Mouse (Mus musculus) ES-E14 (cell line): ENCODE measurements at regions not wholly inside any gene's neighbourhood (a gene's known extent, or its start where the extent isn't known, plus 50 kb on each side); places are given as distances from the start of the nearest gene placed in this dataset.

Experiments used
- DNase-seq: peaks from one replicate; pipeline ENCODE4 v3.0.0-alpha.2; 2013; ENCODE audit warnings: low read depth, low spot score
- H3K27ac ChIP-seq: 2 replicates; pipeline ENCODE4 v1.5.1; 2012; ENCODE audit warnings: low read depth, mild to moderate bottlenecking, low read length, moderate library complexity, mixed read lengths; ENCODE audit not compliant: poor library complexity, insufficient read depth, severe bottlenecking
- H3K36me3 ChIP-seq: 2 replicates; pipeline ENCODE4 v1.6.1; 2012; ENCODE audit warnings: mild to moderate bottlenecking, low read length, moderate library complexity, mixed read lengths; ENCODE audit not compliant: control insufficient read depth, poor library complexity, insufficient read depth, severe bottlenecking
- H3K4me1 ChIP-seq, 2 experiments: fragments of 150-350 bp in 1 of 2; sonication (generic) in 1 of 2; 2 replicates each; pipeline ENCODE4 v1.6.1; 2012; ENCODE audit warnings: low read length in 2 of 2, mild to moderate bottlenecking in 1 of 2, mixed read lengths in 1 of 2; ENCODE audit not compliant: control insufficient read depth in 2 of 2, insufficient read depth in 2 of 2, poor library complexity in 1 of 2
- H3K4me3 ChIP-seq, 2 experiments: fragments of 150-350 bp in 1 of 2; sonication (generic) in 1 of 2; 2 replicates each; pipeline ENCODE4 v1.5.1; 2012; ENCODE audit warnings: low read length in 2 of 2, low read depth in 1 of 2, mild to moderate bottlenecking in 1 of 2, mixed read lengths in 1 of 2; ENCODE audit not compliant: insufficient read depth in 1 of 2, poor library complexity in 1 of 2, severe bottlenecking in 1 of 2
- H3K9ac ChIP-seq: 2 replicates; pipeline ENCODE4 v1.6.1; 2012; ENCODE audit warnings: low read depth, mild to moderate bottlenecking, low read length, mixed read lengths; ENCODE audit not compliant: poor library complexity, insufficient read depth, severe bottlenecking
- H3K9me3 ChIP-seq: fragments of 150-350 bp; sonication (generic); 2 replicates; pipeline ENCODE4 v1.6.1; 2012; ENCODE audit warnings: low read depth, mild to moderate bottlenecking, low read length; ENCODE audit not compliant: control insufficient read depth, insufficient read depth
- CHD2 ChIP-seq: IDR thresholded peaks from 2 replicates; pipeline ENCODE4 v1.6.1; 2014; ENCODE audit warnings: mild to moderate bottlenecking, low read depth, low read length, inconsistent platforms
- HCFC1 ChIP-seq: IDR thresholded peaks from 2 replicates; pipeline ENCODE4 v1.6.1; 2012; ENCODE audit warnings: low read length, inconsistent platforms, borderline replicate concordance; ENCODE audit not compliant: insufficient read depth
- MAFK ChIP-seq: IDR thresholded peaks from 2 replicates; pipeline ENCODE4 v1.6.1; 2014; ENCODE audit warnings: mild to moderate bottlenecking, low read depth, low read length, inconsistent platforms; ENCODE audit not compliant: insufficient read depth
- ZC3H11A ChIP-seq: IDR thresholded peaks from 2 replicates; pipeline ENCODE4 v1.6.1; 2012; ENCODE audit warnings: low read depth, mild to moderate bottlenecking, inconsistent platforms, low read length, borderline replicate concordance
- ZNF384 ChIP-seq: IDR thresholded peaks from 2 replicates; pipeline ENCODE4 v1.6.1; 2012; ENCODE audit warnings: low read depth, low read length, inconsistent platforms
- in situ Hi-C, 2 experiments: fragments of 600-800 bp; cut with MboI; formaldehyde crosslinking; loops; one replicate each; pipeline ENCODE4 v1.15.1; 2025; ENCODE audit warnings: low sequenced_read_pairs in 2 of 2, inconsistent platforms in 1 of 2; ENCODE audit not compliant: unreplicated experiment in 2 of 2

DNA sequence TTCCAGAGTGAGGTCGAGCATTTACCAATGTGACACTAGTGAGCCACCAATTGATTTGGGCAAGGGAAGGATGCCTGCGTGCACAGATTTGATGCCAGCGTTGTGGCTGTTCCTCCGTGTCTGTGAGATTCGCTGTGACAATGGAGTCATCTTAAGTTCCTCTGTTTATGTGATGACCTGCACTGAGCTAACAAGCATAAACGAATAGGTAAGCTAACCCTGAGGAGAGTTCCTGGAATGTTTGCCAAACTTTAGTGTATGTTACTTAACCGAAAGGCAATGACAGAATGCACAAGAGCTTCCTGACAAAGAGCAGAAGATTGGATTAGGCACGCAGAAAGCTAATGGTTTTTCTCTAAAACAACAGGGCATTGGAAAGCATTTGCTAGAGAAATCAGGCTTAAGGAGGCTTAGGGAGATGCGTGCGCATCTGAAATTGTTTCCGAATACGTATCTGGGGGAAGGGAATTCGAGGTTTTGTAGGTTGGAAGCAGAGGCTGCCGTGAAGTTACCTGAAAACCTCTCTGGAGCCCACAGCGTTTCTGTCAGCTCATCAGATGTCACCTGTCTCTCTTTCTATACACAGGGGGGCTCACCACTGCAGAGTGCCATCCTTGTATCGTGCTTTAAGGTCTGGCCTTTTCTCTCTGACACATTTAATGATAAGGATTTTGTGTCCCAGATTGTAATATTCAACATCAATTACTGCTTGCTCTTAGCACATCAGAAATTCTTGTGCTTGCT lies 191.9 kb upstream of the Dkk2 start:
- Histone ChIP-seq H3K4me3 (no peak overlapping the region), H3K36me3 (no peaks in the 10 kb centered on the region), H3K9me3 (no peaks in the 10 kb centered on the region), H3K27ac (no peak overlapping the region), H3K9ac (no peak overlapping the region), H3K4me1 (no peaks in the 10 kb centered on the region)
- TF ChIP-seq HCFC1 (no peak), CHD2 (no peak)
- DNase-seq: no peak
- in situ Hi-C loops: no loop called here

GRCm38 (mm10) chr3:131895057-131895456 lies 190.0 kb upstream of the Dkk2 start:
- Histone ChIP-seq H3K27ac (no peak overlapping the region), H3K4me3 (no peak overlapping the region), H3K9ac (no peak overlapping the region), H3K9me3 (no peaks in the 10 kb centered on the region), H3K4me1 (no peaks in the 10 kb centered on the region), H3K36me3 (no peaks in the 10 kb centered on the region)
- TF ChIP-seq ZNF384 (no peak), MAFK (no peak), HCFC1 (peak; percentile 57; the same call in 1 of the 2 replicates)
- in situ Hi-C loops: no loop called here
- DNase-seq: no peak

- Histone ChIP-seq H3K4me3 (no peak overlapping the region), H3K36me3 (no peaks in the 10 kb centered on the region), H3K4me1 (no peaks in the 10 kb centered on the region), H3K9ac (no peak overlapping the region), H3K27ac (no peak overlapping the region), H3K9me3 (no peaks in the 10 kb centered on the region)
- DNase-seq: no peak
- TF ChIP-seq ZNF384 (no peak), ZC3H11A (no peak), HCFC1 (no peak), CHD2 (no peak), MAFK (no peak)
- in situ Hi-C loops: no loop called here
These were observed 171.6 kb upstream of the Dkk2 start for GRCm38 (mm10) chr3:131913534-131913933.

DNA sequence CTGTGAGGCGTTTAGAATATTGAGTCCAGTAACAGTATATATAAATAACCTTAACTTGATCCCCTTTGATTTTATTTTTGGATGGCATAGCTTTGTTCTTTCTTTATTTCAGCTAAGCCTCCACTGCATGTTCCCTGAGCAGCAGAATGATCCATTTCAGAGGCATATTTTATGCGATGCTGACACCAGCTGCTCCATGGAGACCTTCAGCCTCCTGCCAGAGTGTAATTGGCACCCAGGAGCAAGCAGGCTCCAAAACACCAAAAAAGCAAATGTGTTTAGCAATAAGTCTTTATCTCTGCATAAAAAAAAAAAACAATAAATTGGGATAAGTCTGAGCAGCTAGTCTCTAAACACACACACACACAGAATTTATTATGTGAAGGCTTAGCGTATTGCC lies 170.7 kb upstream of the Dkk2 start:
- TF ChIP-seq ZC3H11A: no peak
- TF ChIP-seq ZNF384: no peak
- TF ChIP-seq HCFC1: no peak
- TF ChIP-seq MAFK: no peak
- no peak for TF ChIP-seq CHD2
- no peak overlapping the region for H3K4me3 ChIP-seq

GRCm38 (mm10) chr3:131914997-131915396 lies 170.1 kb upstream of the Dkk2 start:
- no peak for DNase-seq
- Histone ChIP-seq H3K36me3 (no peaks in the 10 kb centered on the region), H3K27ac (no peak overlapping the region), H3K9me3 (no peaks in the 10 kb centered on the region), H3K4me1 (no peaks in the 10 kb centered on the region), H3K9ac (no peak overlapping the region), H3K4me3 (no peak overlapping the region)
- TF ChIP-seq MAFK: no peak
- TF ChIP-seq ZC3H11A: no peak
- no peak for TF ChIP-seq ZNF384
- no peak for TF ChIP-seq HCFC1
- no peak for TF ChIP-seq CHD2
- in situ Hi-C loops: no loop called here

More for the DNA sequence above, 170.7 kb upstream of the Dkk2 start:
- Histone ChIP-seq H3K27ac (no peak overlapping the region), H3K9ac (no peak overlapping the region), H3K4me1 (no peaks in the 10 kb centered on the region), H3K36me3 (no peaks in the 10 kb centered on the region), H3K9me3 (no peaks in the 10 kb centered on the region)
- no peak for DNase-seq
- in situ Hi-C loops: no loop called here
